ENCODE assay signal across 8 mouse cellular contexts in the genomic region with DNA sequence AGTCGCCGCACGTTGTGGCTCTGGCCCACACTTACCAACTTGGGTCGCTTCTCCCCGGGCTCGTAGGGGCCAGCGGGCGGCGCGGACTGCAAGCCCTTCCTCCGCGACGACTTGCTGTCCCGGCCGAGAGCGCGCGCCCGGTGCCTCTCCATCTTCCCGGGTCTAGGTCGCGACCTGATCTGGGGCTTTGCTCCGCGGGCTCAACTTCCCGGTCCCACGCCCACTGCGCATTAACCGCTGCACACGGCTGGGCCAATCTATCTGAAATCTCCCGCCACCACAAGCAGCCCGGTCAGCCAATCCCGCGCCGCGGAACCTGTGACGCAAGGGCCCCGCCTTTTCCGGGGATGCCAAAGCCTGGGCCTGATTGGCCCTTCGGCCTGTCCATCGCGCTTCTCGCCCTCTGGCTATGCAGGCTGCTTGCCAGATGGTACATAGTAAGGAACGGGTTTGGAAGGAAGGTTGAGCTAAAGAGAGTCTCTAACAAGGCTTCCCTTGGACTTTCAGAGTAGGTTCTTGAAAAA. TPM values are rescaled to one million over a fixed set of nuclear protein-coding genes. Genes with fewer than 3 reads are reported as not detected.
DNase-seq lines count a peak whose midpoint lies in the region; ATAC-seq lines count a peak whose summit lies in the region.

A gene (minus strand): TSS at position 273 of the 524 bp plus-strand sequence.

- DNase-seq in adipocyte (ENCODE audit: low spot score): peak; percentile 95
- peak; percentile 98 for DNase-seq in embryo, embryonic 10 days (ENCODE audit: low spot score)
- peak; percentile 98 for DNase-seq in gastrocnemius, postnatal 10 days
- DNase-seq in induced T-regulatory cell, adult 2 months (ENCODE audit: low read depth): peak; percentile 98
- peak; percentile 65 to 95 for DNase-seq in left cerebral cortex, adult 9 months (ENCODE audit: low spot score in 2 of 2)
- DNase-seq in right cerebral cortex, postnatal 14 days: peak; percentile 100
- DNase-seq in urinary bladder, postnatal 36 days (ENCODE audit: low spot score in 2 of 2): peak; percentile 92 to 95

- peak; percentile 97 for ATAC-seq in megakaryocyte progenitor cell, adult 5-6 weeks (replicated peaks; ENCODE audit: poor library complexity)

RNA-seq across cellular contexts. Expression of the gene that starts here (rescaled TPM):
- total RNA-seq in gastrocnemius, postnatal 10 days (2021): 1 to 10 TPM; 5.3 to 6.9 TPM
- 46.1 and 48.2 TPM in 2 replicates for total RNA-seq in megakaryocyte progenitor cell, adult 5-6 weeks (2015)
- 60.1 and 106 TPM in 2 replicates for total RNA-seq in megakaryocyte progenitor cell, adult 5-6 weeks (2017)

Comparison
In these comparisons a context has a peak if more than half of its experiments do, and no peak if none do; other contexts are left out.
1. Peak in every context shown above with its lines: DNase-seq and ATAC-seq.
2. RNA of the gene that starts here (total RNA-seq): 46.1 to 106 TPM in megakaryocyte progenitor cell, adult 5-6 weeks; 5.3 to 6.9 TPM in gastrocnemius, postnatal 10 days; every median in the first group is over 4 times any median in the second.